Mouse (Mus musculus) forebrain, postnatal 0 days (tissue): ENCODE measurements at regions not wholly inside any gene's neighbourhood (a gene's known extent, or its start where the extent isn't known, plus 50 kb on each side); places are given as distances from the start of the nearest gene placed in this dataset.

ENCODE experiments used
- ATAC-seq: fragments of 200-750 bp; cut with Nextera tagmentation; 2 replicates; pipeline ENCODE4 v1.8.0; 2017; ENCODE audit warnings: mild to moderate bottlenecking, moderate library complexity
- DNase-seq: peaks from one replicate; pipeline ENCODE4 v3.0.0-alpha.2; 2015
- H3K27ac ChIP-seq: fragments of 300-500 bp; sonication (generic); 2 replicates; pipeline ENCODE4 v1.5.1; 2014; ENCODE audit warnings: low read depth, mild to moderate bottlenecking, antibody characterized with exemption, low read length, moderate library complexity, mixed read lengths
- H3K27me3 ChIP-seq: fragments of 300-500 bp; sonication (generic); 2 replicates; pipeline ENCODE4 v1.6.1; 2014; ENCODE audit warnings: mild to moderate bottlenecking, low read length, mixed read lengths; ENCODE audit not compliant: insufficient read depth
- H3K36me3 ChIP-seq: fragments of 300-500 bp; sonication (generic); 2 replicates; pipeline ENCODE4 v1.6.1; 2014; ENCODE audit warnings: mild to moderate bottlenecking, moderate library complexity; ENCODE audit not compliant: insufficient read depth
- H3K4me1 ChIP-seq: fragments of 300-500 bp; sonication (generic); 2 replicates; pipeline ENCODE4 v1.6.1; 2014; ENCODE audit warnings: antibody characterized with exemption; ENCODE audit not compliant: insufficient read depth
- H3K4me2 ChIP-seq: fragments of 300-500 bp; sonication (generic); 2 replicates; pipeline ENCODE4 v1.6.1; 2014; ENCODE audit warnings: low read depth, mild to moderate bottlenecking, moderate library complexity
- H3K4me3 ChIP-seq: fragments of 300-500 bp; sonication (generic); 2 replicates; pipeline ENCODE4 v1.5.1; 2014; ENCODE audit warnings: low read depth, low read length, mixed read lengths
- H3K9ac ChIP-seq: fragments of 300-500 bp; sonication (generic); 2 replicates; pipeline ENCODE4 v1.6.1; 2014; ENCODE audit warnings: mild to moderate bottlenecking
- H3K9me3 ChIP-seq: fragments of 300-500 bp; sonication (generic); 2 replicates; pipeline ENCODE4 v1.6.1; 2016; ENCODE audit warnings: low read length
- CTCF ChIP-seq: sonication (generic); IDR thresholded peaks from 2 replicates; pipeline ENCODE4 v1.5.1; 2016; ENCODE audit warnings: antibody characterized with exemption, control low read depth, low read depth
- WGBS: fragments of 180-500 bp; shearing (Covaris S2); extraction: QIAGEN DNeasy Blood & Tissue Kit; methylation state at CpG from one replicate; pipeline ENCODE4 v1.1.7; 2014; 5-methylcytosine and 5-hydroxymethylcytosine counted together

GRCm38 (mm10) chr7:137648621-137649020 lies 211.2 kb downstream of the Glrx3 start:
- Histone ChIP-seq H3K9ac (no peak overlapping the region), H3K9me3 (no peaks in the 10 kb centered on the region), H3K4me3 (no peak overlapping the region), H3K36me3 (no peaks in the 10 kb centered on the region), H3K27ac (no peak overlapping the region), H3K4me2 (no peak overlapping the region), H3K4me1 (no peaks in the 10 kb centered on the region), H3K27me3 (no peaks in the 10 kb centered on the region)
- no peak for TF ChIP-seq CTCF
- DNase-seq = no peak
- no peak for ATAC-seq
- 52% methylated on average over 6 of the region's 6 CpGs for WGBS

GRCm38 (mm10) chr7:137649650-137650049 lies 212.2 kb downstream of the Glrx3 start:
- H3K9me3 ChIP-seq = no peaks in the 10 kb centered on the region
- no peak for TF ChIP-seq CTCF
- H3K27ac ChIP-seq = no peak overlapping the region
- no peak for ATAC-seq
- H3K27me3 ChIP-seq = no peaks in the 10 kb centered on the region
- H3K4me1 ChIP-seq = no peaks in the 10 kb centered on the region
- WGBS = 85% methylated on average over 6 of the region's 6 CpGs
- H3K9ac ChIP-seq = no peak overlapping the region
- H3K4me2 ChIP-seq = no peak overlapping the region
- no peak overlapping the region for H3K4me3 ChIP-seq
- H3K36me3 ChIP-seq = no peaks in the 10 kb centered on the region
- DNase-seq = no peak

- no peak overlapping the region for H3K4me2 ChIP-seq
- WGBS = 92% methylated on average over 4 of the region's 4 CpGs
- ATAC-seq = no peak
Observed at GRCm38 (mm10) chr7:137653837-137654236, 216.4 kb downstream of the Glrx3 start.

GRCm38 (mm10) chr7:137667165-137667564 lies 229.8 kb downstream of the Glrx3 start:
- H3K9ac ChIP-seq = no peak overlapping the region
- WGBS = 86% methylated on average over 2 of the region's 2 CpGs
- H3K36me3 ChIP-seq = no peaks in the 10 kb centered on the region
- H3K27me3 ChIP-seq = no peaks in the 10 kb centered on the region
- no peak for TF ChIP-seq CTCF
- H3K4me3 ChIP-seq = no peak overlapping the region
- H3K9me3 ChIP-seq = no peaks in the 10 kb centered on the region
- no peaks in the 10 kb centered on the region for H3K4me1 ChIP-seq
- no peak for ATAC-seq
- no peak overlapping the region for H3K4me2 ChIP-seq
- DNase-seq = no peak
- H3K27ac ChIP-seq = no peak overlapping the region

More at GRCm38 (mm10) chr7:137653837-137654236, 216.4 kb downstream of the Glrx3 start:
- TF ChIP-seq CTCF = no peak
- no peaks in the 10 kb centered on the region for H3K4me1 ChIP-seq
- no peaks in the 10 kb centered on the region for H3K27me3 ChIP-seq
- DNase-seq = no peak
- H3K36me3 ChIP-seq = no peaks in the 10 kb centered on the region
- no peaks in the 10 kb centered on the region for H3K9me3 ChIP-seq
- H3K27ac ChIP-seq = no peak overlapping the region
- H3K4me3 ChIP-seq = no peak overlapping the region
- H3K9ac ChIP-seq = no peak overlapping the region

- ATAC-seq = no peak
- no peak overlapping the region for H3K4me3 ChIP-seq
- 64% methylated on average over 4 of the region's 4 CpGs for WGBS
- H3K4me2 ChIP-seq = no peak overlapping the region
- no peak for TF ChIP-seq CTCF
- no peak overlapping the region for H3K9ac ChIP-seq
- DNase-seq = no peak
- no peaks in the 10 kb centered on the region for H3K36me3 ChIP-seq
- H3K27ac ChIP-seq = no peak overlapping the region
- H3K27me3 ChIP-seq = no peaks in the 10 kb centered on the region
- no peaks in the 10 kb centered on the region for H3K9me3 ChIP-seq
- no peaks in the 10 kb centered on the region for H3K4me1 ChIP-seq
Observed at GRCm38 (mm10) chr7:137671156-137671555, 233.7 kb downstream of the Glrx3 start.

GRCm38 (mm10) chr7:137674596-137674995 lies 237.2 kb downstream of the Glrx3 start:
- no peak for ATAC-seq
- Histone ChIP-seq H3K4me3 (no peak overlapping the region), H3K27ac (no peak overlapping the region), H3K27me3 (no peaks in the 10 kb centered on the region), H3K9ac (no peak overlapping the region), H3K4me2 (no peak overlapping the region), H3K36me3 (no peaks in the 10 kb centered on the region), H3K4me1 (no peaks in the 10 kb centered on the region), H3K9me3 (no peaks in the 10 kb centered on the region)
- no peak for TF ChIP-seq CTCF
- DNase-seq = peak; percentile 27
- 81% methylated on average over 1 of the region's 1 CpGs for WGBS

- no peaks in the 10 kb centered on the region for H3K36me3 ChIP-seq
- no peak overlapping the region for H3K4me3 ChIP-seq
- WGBS = 65% methylated on average over 5 of the region's 5 CpGs
- H3K9ac ChIP-seq = no peak overlapping the region
- no peak for ATAC-seq
- no peak overlapping the region for H3K4me2 ChIP-seq
- peak; percentile 54 for DNase-seq
- no peaks in the 10 kb centered on the region for H3K9me3 ChIP-seq
- TF ChIP-seq CTCF = no peak
- H3K4me1 ChIP-seq = no peaks in the 10 kb centered on the region
- no peak overlapping the region for H3K27ac ChIP-seq
- H3K27me3 ChIP-seq = no peaks in the 10 kb centered on the region
Observed at GRCm38 (mm10) chr7:137675381-137675780, 238.0 kb downstream of the Glrx3 start.

GRCm38 (mm10) chr7:137684826-137685225 lies 247.4 kb downstream of the Glrx3 start:
- H3K4me3 ChIP-seq = no peak overlapping the region
- no peaks in the 10 kb centered on the region for H3K36me3 ChIP-seq
- H3K27ac ChIP-seq = no peak overlapping the region
- H3K4me1 ChIP-seq = no peaks in the 10 kb centered on the region
- H3K9me3 ChIP-seq = no peaks in the 10 kb centered on the region
- H3K4me2 ChIP-seq = no peak overlapping the region
- no peaks in the 10 kb centered on the region for H3K27me3 ChIP-seq
- DNase-seq = no peak
- ATAC-seq = no peak
- no peak for TF ChIP-seq CTCF
- H3K9ac ChIP-seq = no peak overlapping the region
- 89% methylated on average over 6 of the region's 6 CpGs for WGBS
